Mouse (Mus musculus): Measurements from ENCODE around the gene Cdc42bpa.

Gene Cdc42bpa

GRCm38 (mm10) chr1:180037461-180037860 lies 77.2 kb downstream of the Cdc42bpa start:
- no peak for DNase-seq

GRCm38 (mm10) chr1:180044160-180044559 lies 83.9 kb downstream of the Cdc42bpa start:
- DNase-seq = no peak

- DNase-seq = no peak
Measured at GRCm38 (mm10) chr1:180045172-180045571, 84.9 kb downstream of the Cdc42bpa start.

GRCm38 (mm10) chr1:180089176-180089575 lies 128.9 kb downstream of the Cdc42bpa start:
- no peak for DNase-seq

- no peak for DNase-seq
Measured at GRCm38 (mm10) chr1:180098426-180098825, 138.2 kb downstream of the Cdc42bpa start.

GRCm38 (mm10) chr1:180104567-180104966 lies 144.3 kb downstream of the Cdc42bpa start:
- DNase-seq = no peak

- no peak for DNase-seq
Measured at GRCm38 (mm10) chr1:180109050-180109449, 148.8 kb downstream of the Cdc42bpa start.

- peak in 1 of 2 experiments; percentile 36 for DNase-seq
Measured at GRCm38 (mm10) chr1:180116525-180116924, 156.3 kb downstream of the Cdc42bpa start.

- DNase-seq = no peak
Measured at GRCm38 (mm10) chr1:180118233-180118632, 158.0 kb downstream of the Cdc42bpa start.

- no peak for DNase-seq
Measured at GRCm38 (mm10) chr1:180128077-180128792, 168.0 kb downstream of the Cdc42bpa start.

- no peak for DNase-seq
Measured at GRCm38 (mm10) chr1:180131402-180131801, 171.1 kb downstream of the Cdc42bpa start.

- no peak for DNase-seq
Measured at GRCm38 (mm10) chr1:180132187-180132586, 171.9 kb downstream of the Cdc42bpa start.

GRCm38 (mm10) chr1:180139158-180139557 lies 178.9 kb downstream of the Cdc42bpa start:
- DNase-seq = no peak

GRCm38 (mm10) chr1:180140970-180141369 lies 180.7 kb downstream of the Cdc42bpa start:
- DNase-seq = no peak

- DNase-seq = no peak
Measured at GRCm38 (mm10) chr1:180148036-180148435, 187.8 kb downstream of the Cdc42bpa start.

GRCm38 (mm10) chr1:180148563-180148962 lies 188.3 kb downstream of the Cdc42bpa start:
- DNase-seq = no peak

GRCm38 (mm10) chr1:180151191-180151590 lies 190.9 kb downstream of the Cdc42bpa start:
- DNase-seq = no peak

GRCm38 (mm10) chr1:180158648-180159047 lies 198.4 kb downstream of the Cdc42bpa start:
- DNase-seq = no peak

GRCm38 (mm10) chr1:180160545-180160944 lies 200.3 kb downstream of the Cdc42bpa start:
- no peak for DNase-seq

GRCm38 (mm10) chr1:180161160-180161559 lies 200.9 kb downstream of the Cdc42bpa start:
- DNase-seq = no peak

- DNase-seq = no peak
Measured at GRCm38 (mm10) chr1:180161566-180162355, 201.5 kb downstream of the Cdc42bpa start.

GRCm38 (mm10) chr1:180162986-180163385 lies 202.7 kb downstream of the Cdc42bpa start:
- DNase-seq = no peak

- no peak for DNase-seq
Measured at GRCm38 (mm10) chr1:180166533-180166932, 206.3 kb downstream of the Cdc42bpa start.

GRCm38 (mm10) chr1:180168294-180168693 lies 208.0 kb downstream of the Cdc42bpa start:
- DNase-seq = no peak

Measured in kidney, postnatal 25 days (tissue).